Mouse (Mus musculus) splenic B cell, adult 2 months (primary cell): ENCODE measurements around the gene Rnf24.

Experiments used
- DNase-seq: peaks from one replicate; pipeline ENCODE4 v3.0.0-alpha.2; 2011; ENCODE audit warnings: low read depth, low spot score
- H3K27me3 ChIP-seq: 2 replicates; pipeline ENCODE4 v1.6.1; 2012; ENCODE audit warnings: mild to moderate bottlenecking, low read length, moderate library complexity, mixed read lengths; ENCODE audit not compliant: control insufficient read depth, poor library complexity, insufficient read depth, severe bottlenecking
- H3K36me3 ChIP-seq: 2 replicates; pipeline ENCODE4 v1.6.1; 2012; ENCODE audit warnings: mild to moderate bottlenecking, low read length, moderate library complexity, mixed read lengths; ENCODE audit not compliant: control insufficient read depth, poor library complexity, insufficient read depth, severe bottlenecking

Rnf24 gene

GRCm38 (mm10) chr2:131262680-131263670 is 89.7 kb downstream of the Rnf24 start:
- DNase-seq = peak; percentile 47
- Histone ChIP-seq H3K27me3 (no peaks in the 10 kb centered on the region), H3K36me3 (no peaks in the 10 kb centered on the region)

- DNase-seq = peak; percentile 97
- Histone ChIP-seq H3K36me3 (no peaks in the 10 kb centered on the region), H3K27me3 (no peaks in the 10 kb centered on the region)
Measured at GRCm38 (mm10) chr2:131262213-131262672, 90.4 kb downstream of the Rnf24 start, which contains the start of gene Pank2. TSS of gene Pank2 (plus strand) at chr2:131262495.

- no peak for DNase-seq
- no peaks in the 10 kb centered on the region for H3K27me3 ChIP-seq
- no peaks in the 10 kb centered on the region for H3K36me3 ChIP-seq
Measured at GRCm38 (mm10) chr2:131261481-131262212, 91.0 kb downstream of the Rnf24 start.

GRCm38 (mm10) chr2:131260544-131261307 is 92.0 kb downstream of the Rnf24 start:
- no peaks in the 10 kb centered on the region for H3K36me3 ChIP-seq
- DNase-seq = no peak
- no peaks in the 10 kb centered on the region for H3K27me3 ChIP-seq

GRCm38 (mm10) chr2:131258693-131259092 is 94.0 kb downstream of the Rnf24 start:
- Histone ChIP-seq H3K36me3 (no peaks in the 10 kb centered on the region), H3K27me3 (no peaks in the 10 kb centered on the region)
- DNase-seq = no peak

- H3K27me3 ChIP-seq = no peaks in the 10 kb centered on the region
- DNase-seq = no peak
- no peaks in the 10 kb centered on the region for H3K36me3 ChIP-seq
Measured at GRCm38 (mm10) chr2:131255738-131256137, 97.0 kb downstream of the Rnf24 start.

- no peak for DNase-seq
- H3K27me3 ChIP-seq = no peaks in the 10 kb centered on the region
- no peaks in the 10 kb centered on the region for H3K36me3 ChIP-seq
Measured at GRCm38 (mm10) chr2:131254329-131254713, 98.4 kb downstream of the Rnf24 start.

GRCm38 (mm10) chr2:131253681-131254328 is 98.9 kb downstream of the Rnf24 start:
- no peaks in the 10 kb centered on the region for H3K36me3 ChIP-seq
- H3K27me3 ChIP-seq = no peaks in the 10 kb centered on the region
- peak; percentile 83 for DNase-seq
